Mouse (Mus musculus) forebrain, embryonic 14.5 days (tissue): ENCODE results near the gene Xpnpep1. TPM values are rescaled to one million over a fixed set of nuclear protein-coding genes. Genes with fewer than 3 reads are reported as not detected.

Experiments used
- ATAC-seq: fragments of 200-750 bp; cut with Nextera tagmentation; 2 replicates; pipeline ENCODE4 v1.8.0; 2017; ENCODE audit warnings: mild to moderate bottlenecking, moderate library complexity
- DNase-seq: peaks from one replicate; pipeline ENCODE4 v3.0.0-alpha.2; 2015; ENCODE audit warnings: low spot score
- H3K27ac ChIP-seq: fragments of 300-500 bp; sonication (generic); 2 replicates; pipeline ENCODE4 v1.5.1; 2014; ENCODE audit warnings: low read depth, mild to moderate bottlenecking, control low read depth, low read length, moderate library complexity
- H3K27me3 ChIP-seq: fragments of 300-500 bp; sonication (generic); replicated peaks from 2 replicates; pipeline ENCODE4 v1.6.1; 2014; ENCODE audit warnings: low read length, control low read depth, mixed read lengths; ENCODE audit not compliant: control insufficient read depth, insufficient read depth
- H3K36me3 ChIP-seq: fragments of 300-500 bp; sonication (generic); 2 replicates; pipeline ENCODE4 v1.6.1; 2014; ENCODE audit warnings: low read length, control low read depth; ENCODE audit not compliant: control insufficient read depth, insufficient read depth
- H3K4me1 ChIP-seq: fragments of 300-500 bp; sonication (generic); 2 replicates; pipeline ENCODE4 v1.6.1; 2014; ENCODE audit warnings: antibody characterized with exemption, low read length, control low read depth; ENCODE audit not compliant: control insufficient read depth, insufficient read depth
- H3K4me2 ChIP-seq: fragments of 300-500 bp; sonication (generic); 2 replicates; pipeline ENCODE4 v1.6.1; 2014; ENCODE audit warnings: mild to moderate bottlenecking, control low read depth, low read length
- H3K4me3 ChIP-seq: fragments of 300-500 bp; sonication (generic); 2 replicates; pipeline ENCODE4 v1.5.1; 2014; ENCODE audit warnings: low read depth, low read length, control low read depth
- H3K9ac ChIP-seq: fragments of 300-500 bp; sonication (generic); 2 replicates; pipeline ENCODE4 v1.6.1; 2014; ENCODE audit warnings: mild to moderate bottlenecking, low read length, control low read depth, moderate library complexity
- H3K9me3 ChIP-seq: fragments of 300-500 bp; sonication (generic); replicated peaks from 2 replicates; pipeline ENCODE4 v1.6.1; 2016; ENCODE audit warnings: low read length, control low read depth, mixed read lengths; ENCODE audit not compliant: control insufficient read depth
- WGBS: fragments of 180-500 bp; shearing (Covaris S2); extraction: QIAGEN DNeasy Blood & Tissue Kit; methylation state at CpG from one replicate; pipeline ENCODE4 v1.1.7; 2014; 5-methylcytosine and 5-hydroxymethylcytosine counted together
- polyA plus RNA-seq: library from polyadenylated mRNA; unstranded; fragments of >200 nt; fragmentation: Nextera tagmentation; extraction: Ambion mirVana; gene quantifications from 2 replicates; pipeline ENCODE4 v1.2.1, GENCODE M21; 2014

The Xpnpep1 gene
- polyA plus RNA-seq, 1 experiment from 2014 or later: 155 TPM

- 90% methylated on average over 23 of the region's 23 CpGs for WGBS
- Histone ChIP-seq H3K27me3 (no peaks in the 10 kb centered on the region), H3K36me3 (peaks cover 90% of the 10 kb centered on the region), H3K27ac (no peak overlapping the region), H3K4me1 (no peaks in the 10 kb centered on the region), H3K9me3 (no peaks in the 10 kb centered on the region), H3K4me2 (no peak overlapping the region), H3K9ac (no peak overlapping the region), H3K4me3 (no peak overlapping the region)
- DNase-seq (no peak), ATAC-seq (no peak)
Measured at GRCm38 (mm10) chr19:53002166-53003095, 37.6 kb downstream of the Xpnpep1 start.

GRCm38 (mm10) chr19:52992880-52993440, 47.1 kb downstream of the Xpnpep1 start:
- no peak overlapping the region for H3K9ac ChIP-seq
- peaks cover 55% of the 10 kb centered on the region for H3K36me3 ChIP-seq
- no peaks in the 10 kb centered on the region for H3K9me3 ChIP-seq
- no peak overlapping the region for H3K4me2 ChIP-seq
- DNase-seq (peak; percentile 66), ATAC-seq (peak; percentile 60; the same call in 1 of the 2 replicates)
- H3K4me3 ChIP-seq: no peak overlapping the region
- H3K4me1 ChIP-seq: no peaks in the 10 kb centered on the region
- H3K27ac ChIP-seq: no peak overlapping the region
- 74% methylated on average over 11 of the region's 11 CpGs for WGBS
- H3K27me3 ChIP-seq: no peaks in the 10 kb centered on the region

- Histone ChIP-seq H3K27me3 (no peaks in the 10 kb centered on the region), H3K4me3 (no peak overlapping the region), H3K4me2 (no peak overlapping the region), H3K36me3 (peaks cover 45% of the 10 kb centered on the region), H3K4me1 (no peaks in the 10 kb centered on the region), H3K27ac (no peak overlapping the region), H3K9me3 (no peaks in the 10 kb centered on the region), H3K9ac (no peak overlapping the region)
- ATAC-seq: no peak
- WGBS: 86% methylated on average over 10 of the region's 10 CpGs
- DNase-seq: no peak
Measured at GRCm38 (mm10) chr19:52991924-52992323, 48.1 kb downstream of the Xpnpep1 start.

DNA sequence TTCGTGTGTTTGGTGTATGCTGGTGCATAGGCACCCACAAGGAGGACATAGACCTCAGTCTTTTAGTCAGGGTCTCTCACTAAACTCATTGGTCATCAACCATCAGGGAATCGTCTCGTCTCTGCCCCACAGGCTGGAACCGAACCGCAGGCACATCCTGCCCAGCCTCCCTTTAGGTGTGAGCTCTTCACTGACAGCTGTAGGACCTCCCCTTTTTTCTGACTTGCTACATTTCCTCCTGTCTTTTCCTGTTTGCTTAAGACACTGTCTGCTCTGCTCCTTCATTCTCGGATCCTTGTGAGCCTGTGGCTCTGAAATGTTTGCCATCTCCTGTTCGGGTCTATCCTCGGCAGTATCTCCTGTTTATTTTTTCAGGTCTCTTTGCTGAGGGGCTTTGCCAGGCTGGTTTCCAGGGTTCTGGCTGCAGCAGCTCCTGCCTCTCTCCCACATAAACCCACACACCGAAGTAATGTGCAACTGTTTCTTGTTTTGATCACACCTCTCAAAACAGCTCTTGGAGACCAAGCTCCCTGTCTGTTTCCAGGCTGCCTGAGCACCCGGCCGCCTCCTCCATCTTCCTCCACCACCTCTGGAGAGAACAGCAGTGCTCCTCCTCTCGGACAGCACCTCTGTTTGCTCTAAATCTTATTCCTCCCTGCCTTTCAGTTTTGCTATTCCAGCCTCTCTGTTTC, 60.8 kb downstream of the Xpnpep1 start:
- Histone ChIP-seq H3K27ac (no peak overlapping the region), H3K4me3 (no peak overlapping the region), H3K36me3 (no peaks in the 10 kb centered on the region), H3K4me1 (no peaks in the 10 kb centered on the region), H3K4me2 (no peak overlapping the region), H3K9ac (no peak overlapping the region), H3K9me3 (no peaks in the 10 kb centered on the region), H3K27me3 (no peaks in the 10 kb centered on the region)
- 81% methylated on average over 12 of the region's 12 CpGs for WGBS
- DNase-seq (no peak), ATAC-seq (no peak)

- no peak overlapping the region for H3K27ac ChIP-seq
- peak; percentile 87 for DNase-seq
- no peaks in the 10 kb centered on the region for H3K36me3 ChIP-seq
- no peaks in the 10 kb centered on the region for H3K9me3 ChIP-seq
- no peak overlapping the region for H3K4me2 ChIP-seq
- H3K4me3 ChIP-seq: no peak overlapping the region
- ATAC-seq: peak; percentile 75
- H3K27me3 ChIP-seq: no peaks in the 10 kb centered on the region
- no peak overlapping the region for H3K9ac ChIP-seq
- H3K4me1 ChIP-seq: no peaks in the 10 kb centered on the region
- 50% methylated on average over 15 of the region's 15 CpGs for WGBS
Measured at GRCm38 (mm10) chr19:52975564-52976185, 64.3 kb downstream of the Xpnpep1 start.

- DNase-seq (no peak), ATAC-seq (no peak)
- Histone ChIP-seq H3K27me3 (no peaks in the 10 kb centered on the region), H3K9ac (no peak overlapping the region), H3K27ac (no peak overlapping the region), H3K36me3 (no peaks in the 10 kb centered on the region), H3K4me3 (no peak overlapping the region), H3K4me2 (no peak overlapping the region), H3K9me3 (no peaks in the 10 kb centered on the region), H3K4me1 (no peaks in the 10 kb centered on the region)
- WGBS: 15% methylated on average over 8 of the region's 8 CpGs
Measured at GRCm38 (mm10) chr19:52966339-52966738, 73.7 kb downstream of the Xpnpep1 start.

- H3K36me3 ChIP-seq: no peaks in the 10 kb centered on the region
- H3K4me2 ChIP-seq: no peak overlapping the region
- no peak overlapping the region for H3K27ac ChIP-seq
- no peaks in the 10 kb centered on the region for H3K9me3 ChIP-seq
- no peaks in the 10 kb centered on the region for H3K27me3 ChIP-seq
- no peaks in the 10 kb centered on the region for H3K4me1 ChIP-seq
- DNase-seq: no peak
- H3K4me3 ChIP-seq: no peak overlapping the region
- ATAC-seq: no peak
- H3K9ac ChIP-seq: no peak overlapping the region
- WGBS: 92% methylated on average over 2 of the region's 2 CpGs
Measured at GRCm38 (mm10) chr19:52962745-52963144, 77.3 kb downstream of the Xpnpep1 start.

DNA sequence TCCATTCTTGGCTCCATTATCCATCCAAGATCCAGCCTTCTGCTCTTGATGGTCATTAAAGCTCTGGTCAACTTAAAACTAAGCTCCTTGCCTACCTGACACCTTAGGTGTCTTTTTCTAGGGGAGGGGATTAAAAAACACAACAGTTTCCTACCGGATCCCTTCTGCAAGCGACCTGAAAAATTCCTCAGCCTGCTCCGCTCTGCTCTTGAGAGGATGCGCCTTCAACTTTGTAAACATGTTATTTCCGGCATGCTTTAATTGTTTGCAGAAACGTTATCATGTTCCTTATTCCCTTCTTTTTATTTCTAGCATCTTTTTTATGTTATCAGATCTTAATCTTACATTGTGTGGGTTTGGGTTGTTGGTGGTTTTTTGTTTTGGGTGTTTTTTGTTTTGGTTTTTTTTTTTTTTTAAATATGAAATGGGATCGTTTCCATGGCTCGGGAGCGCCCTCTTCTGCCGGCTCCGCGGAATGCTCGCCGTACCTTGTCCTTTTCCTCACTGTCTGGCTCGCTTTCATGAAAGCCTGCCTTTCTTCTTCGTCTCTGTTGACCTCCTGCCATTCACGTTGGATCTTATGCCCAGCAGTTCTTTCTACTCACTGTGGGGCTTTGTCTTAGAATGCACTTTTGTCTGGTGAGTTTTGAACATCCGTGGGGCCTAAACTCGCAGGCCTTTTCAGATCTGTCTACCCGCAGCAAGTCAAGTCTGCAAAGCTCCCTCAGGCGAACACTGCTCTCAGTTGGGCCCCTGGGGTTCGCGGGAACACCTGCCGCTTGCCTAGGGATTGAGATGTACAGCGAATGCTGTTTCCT, 117.1 kb downstream of the Xpnpep1 start:
- no peaks in the 10 kb centered on the region for H3K4me1 ChIP-seq
- no peaks in the 10 kb centered on the region for H3K27me3 ChIP-seq
- H3K4me2 ChIP-seq: peak overlapping the region; percentile 48
- H3K4me3 ChIP-seq: no peak overlapping the region
- 12% methylated on average over 25 of the region's 25 CpGs for WGBS
- peak overlapping the region; percentile 56; the same call in 1 of the 2 replicates for H3K9ac ChIP-seq
- no peaks in the 10 kb centered on the region; the same call in 1 of the 2 replicates for H3K9me3 ChIP-seq
- no peak overlapping the region for H3K27ac ChIP-seq
- H3K36me3 ChIP-seq: no peaks in the 10 kb centered on the region
- DNase-seq (peak; percentile 77), ATAC-seq (peak; percentile 70)
